Mouse (Mus musculus) layer of hippocampus, adult 18-20 months (tissue): ENCODE measurements around the gene Gsdma. TPM values are rescaled to one million over a fixed set of nuclear protein-coding genes. Genes with fewer than 3 reads are reported as not detected.
"Not testable (repeated sequence)": the region's sequence is repeated elsewhere in the genome, so short reads cannot be mapped to it uniquely, and the experiment has no call there.

Experiments
- DNase-seq, 2 experiments: peaks; one replicate each; pipeline ENCODE4 v3.0.0; 2022; ENCODE audit warnings: low spot score in 2 of 2
- long read RNA-seq: library from polyadenylated mRNA; stranded (forward); transcript quantifications from one replicate; pipeline ENCODE4 v2.0.0, GENCODE M21; 2021
- total RNA-seq, 2 experiments: library from RNA; stranded (reverse); gene quantifications; 2 replicates each; pipeline ENCODE4 v1.2.3; 2021

The Gsdma gene
- total RNA-seq = not detected
- long read RNA-seq = 0 reads

DNA sequence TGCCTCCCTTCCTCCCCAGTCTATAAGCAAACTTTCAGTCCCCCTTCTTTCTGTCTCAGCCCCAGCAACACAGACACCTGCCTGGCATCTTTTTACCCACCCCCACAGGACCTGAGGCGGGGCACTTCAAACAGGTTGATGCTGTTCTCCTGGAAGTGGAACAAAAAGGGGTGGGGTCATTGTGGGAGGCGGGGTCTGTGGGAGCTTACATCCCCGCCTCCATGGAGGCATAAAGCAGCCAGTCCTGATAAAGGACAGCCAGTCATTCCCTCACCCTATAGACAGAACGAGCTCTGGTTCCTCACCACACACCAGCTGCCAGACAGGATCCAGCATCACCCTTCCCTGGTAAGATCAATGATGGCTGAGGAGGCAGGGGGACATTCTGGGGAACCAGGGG, at the start of gene Gsdma:
Gene Gsdma, plus strand, starts transcription at position 261 of the 400 bp plus-strand sequence.
- DNase-seq = no peak

DNA sequence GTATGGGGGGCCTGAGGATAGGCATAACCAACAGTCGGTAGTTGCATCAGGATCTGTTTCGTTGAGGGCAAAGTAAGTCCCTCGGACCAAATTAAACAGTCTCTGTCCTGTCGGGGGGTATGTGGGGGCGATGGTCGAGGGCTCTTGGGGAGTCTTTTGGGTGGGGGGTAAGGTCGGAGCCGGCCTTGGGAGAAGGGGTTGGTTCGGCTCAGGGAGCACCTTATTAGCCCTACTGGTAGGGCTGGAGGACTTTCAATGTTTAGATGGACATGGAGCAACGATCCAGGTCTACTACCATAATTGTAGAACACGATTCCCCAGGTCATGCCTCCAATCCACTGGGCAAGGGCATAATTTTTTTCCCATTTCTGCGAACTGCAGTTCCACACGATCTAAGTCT, 43.4 kb upstream of the Gsdma start:
- no peak for DNase-seq

DNA sequence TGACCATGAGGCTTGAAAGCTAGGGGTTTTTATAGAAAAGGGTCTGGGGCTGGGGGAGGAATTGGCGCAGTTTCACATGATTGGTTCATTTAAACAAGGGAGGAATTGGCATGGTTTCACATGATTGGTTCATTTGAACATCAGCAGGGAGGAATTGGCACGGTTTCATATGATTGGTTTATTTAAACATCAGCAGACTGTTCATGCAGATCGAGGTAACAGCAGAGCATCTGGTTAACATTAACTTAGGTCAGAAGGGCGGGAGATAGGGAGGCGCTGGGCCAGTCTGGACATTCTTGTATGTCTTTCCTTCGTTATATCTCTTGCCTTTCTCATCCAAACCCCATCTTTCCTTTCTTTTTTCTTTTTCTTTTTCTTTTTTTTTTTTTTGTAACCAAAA, 40.2 kb upstream of the Gsdma start:
- not testable (repeated sequence) for DNase-seq

DNA sequence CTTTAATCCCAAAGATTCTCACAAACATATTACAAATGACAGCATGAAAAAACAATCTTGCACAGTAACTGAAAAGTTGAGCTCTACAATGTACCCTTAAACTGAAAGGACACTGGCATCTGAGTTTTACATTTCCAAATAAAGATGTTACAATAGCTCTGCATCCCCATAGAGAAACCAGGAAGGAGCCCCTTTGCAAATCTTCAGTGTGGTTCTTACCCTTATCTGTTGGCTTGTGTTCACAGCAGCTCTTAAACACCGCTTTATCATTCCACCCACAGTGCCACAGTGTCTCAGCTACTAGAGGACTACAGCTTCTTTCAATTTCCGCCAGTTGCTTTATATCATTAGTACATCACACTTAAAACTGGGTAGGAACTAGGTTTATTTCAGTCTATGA, 39.8 kb upstream of the Gsdma start:
- DNase-seq = not testable (repeated sequence)

DNA sequence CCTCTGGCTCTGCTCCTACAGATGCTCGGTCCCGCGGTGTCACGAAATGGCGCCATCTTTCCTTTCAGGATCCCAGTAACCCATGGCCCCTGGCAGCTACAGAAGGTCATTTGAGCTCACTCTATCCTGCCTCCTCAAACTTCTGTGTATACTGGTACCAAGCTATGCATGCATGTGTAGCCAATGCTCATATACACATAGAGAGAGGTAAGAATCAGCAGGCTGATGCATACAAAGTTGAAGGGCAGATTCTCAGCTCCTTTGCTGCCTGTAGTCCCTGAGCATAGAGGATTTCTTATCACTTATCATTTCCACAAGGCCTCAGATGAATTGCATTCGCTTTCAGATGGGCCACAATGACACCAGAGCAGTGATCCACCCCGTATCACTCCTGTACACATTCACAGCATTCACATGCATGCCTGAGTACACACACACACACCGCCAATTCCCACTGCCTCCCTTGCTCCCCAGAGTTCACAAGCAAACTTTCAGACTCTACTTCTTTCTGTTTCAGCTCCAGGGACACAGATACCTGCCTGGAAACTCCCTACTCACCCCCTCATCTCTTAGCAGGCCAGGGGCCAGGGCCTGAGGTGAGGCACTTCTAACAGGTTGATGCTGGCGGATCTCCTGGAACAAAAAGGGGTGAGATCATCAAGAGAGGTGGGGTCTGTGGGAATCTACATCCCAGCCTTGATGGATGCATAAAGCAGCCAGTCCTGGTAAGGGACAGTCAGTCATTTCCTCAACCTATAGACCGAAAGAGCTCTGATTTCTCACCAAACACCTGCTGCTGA, 38.3 kb upstream of the Gsdma start, which contains the start of the genes Gm12355 and Gsdma3:
Gene Gm12355, minus strand, starts transcription at position 51 of the 800 bp plus-strand sequence.
Gene Gsdma3, plus strand, starts transcription at position 750 of the 800 bp plus-strand sequence.
- DNase-seq = no peak

DNA sequence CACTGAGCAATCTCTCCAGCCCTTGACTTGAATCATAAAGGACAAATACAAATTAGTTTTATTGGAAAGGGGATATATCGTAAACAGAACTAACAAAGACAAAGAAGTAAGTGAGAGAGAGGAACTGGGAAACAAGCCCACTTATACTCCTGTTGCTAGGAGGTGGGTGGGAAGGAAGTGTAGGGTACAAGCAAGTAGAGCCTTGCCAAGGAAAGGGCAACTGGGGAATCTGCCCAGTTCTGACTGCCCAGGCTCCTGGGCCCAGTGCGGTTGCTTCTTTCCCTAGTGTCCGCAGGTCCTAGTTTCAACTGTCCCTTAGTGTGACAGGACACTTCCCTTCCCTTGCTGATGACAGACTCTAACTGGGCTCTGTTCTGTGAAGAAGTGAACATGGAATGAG, 35.4 kb upstream of the Gsdma start:
- no peak for DNase-seq

DNA sequence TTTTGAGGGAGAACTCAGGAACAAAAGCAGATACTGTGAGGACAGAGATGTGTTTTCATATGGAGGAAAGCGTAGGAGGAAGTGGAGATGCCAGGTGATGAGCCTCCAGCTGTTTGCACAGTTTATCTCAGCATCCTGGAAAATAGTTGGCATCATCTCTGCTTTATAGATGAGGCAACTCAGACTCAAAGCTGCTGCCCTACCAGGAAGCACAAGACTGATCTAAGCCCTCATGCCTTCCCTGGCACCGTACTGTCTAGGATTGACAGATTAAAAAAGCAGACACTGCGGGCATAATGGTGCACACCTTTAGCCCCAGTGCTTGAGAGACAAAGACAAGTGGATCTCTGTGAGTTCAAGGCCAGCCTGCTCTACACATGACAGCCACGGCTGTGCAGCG, 33.5 kb upstream of the Gsdma start:
- no peak for DNase-seq

DNA sequence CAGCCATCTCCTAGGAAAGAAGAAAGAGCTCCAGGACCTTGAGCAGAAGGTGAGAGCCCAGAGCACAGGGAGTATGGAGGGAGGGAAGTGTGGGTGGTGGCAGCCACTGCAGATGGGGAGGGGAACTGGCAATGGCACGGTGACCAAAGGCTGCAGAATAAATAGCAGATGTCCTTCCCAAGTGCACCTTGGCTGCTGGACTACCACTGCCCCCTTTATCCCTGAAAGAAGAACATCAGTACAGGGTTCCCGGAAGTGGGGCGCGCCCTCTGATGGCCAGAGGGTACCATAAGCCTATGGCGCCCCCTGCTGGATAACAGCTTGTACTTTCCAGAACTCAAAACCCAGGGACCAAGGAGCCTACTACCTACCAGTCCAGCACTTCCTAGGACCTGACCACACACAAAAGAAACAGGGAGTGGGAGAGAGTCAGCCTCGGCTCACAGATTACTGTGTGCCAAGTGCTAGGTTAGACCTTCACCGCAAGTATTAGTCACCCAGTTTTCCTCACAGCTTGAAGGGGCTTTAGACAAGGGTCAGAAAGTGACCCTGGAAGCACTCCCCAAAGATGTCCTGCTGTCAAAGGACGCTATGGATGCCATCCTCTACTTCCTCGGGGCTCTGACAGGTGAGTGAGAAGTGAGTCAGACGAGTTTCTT, 28.7 kb upstream of the Gsdma start:
- DNase-seq = peak in 1 of 2 experiments; percentile 4

DNA sequence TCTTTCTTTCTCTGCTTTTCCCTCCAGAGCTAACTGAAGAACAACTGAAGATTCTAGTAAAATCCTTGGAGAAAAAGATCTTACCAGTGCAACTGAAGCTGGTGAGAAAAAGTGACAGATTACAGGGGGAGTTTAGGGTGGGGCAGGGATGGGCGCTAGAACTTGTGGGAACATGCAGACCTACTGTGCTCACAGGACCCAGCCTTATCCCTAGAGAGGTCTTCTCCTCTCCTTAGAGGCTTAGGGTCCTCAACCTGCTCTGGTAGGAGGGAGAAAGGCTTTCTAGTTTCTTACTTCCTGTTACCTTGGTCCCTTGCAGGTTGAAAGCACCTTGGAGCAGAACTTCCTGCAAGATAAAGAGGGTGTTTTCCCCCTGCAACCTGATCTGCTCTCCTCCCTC, 26.6 kb upstream of the Gsdma start:
- DNase-seq = no peak

GRCm38 (mm10) chr11:98640091-98640490, 24.1 kb upstream of the Gsdma start:
- DNase-seq = no peak

DNA sequence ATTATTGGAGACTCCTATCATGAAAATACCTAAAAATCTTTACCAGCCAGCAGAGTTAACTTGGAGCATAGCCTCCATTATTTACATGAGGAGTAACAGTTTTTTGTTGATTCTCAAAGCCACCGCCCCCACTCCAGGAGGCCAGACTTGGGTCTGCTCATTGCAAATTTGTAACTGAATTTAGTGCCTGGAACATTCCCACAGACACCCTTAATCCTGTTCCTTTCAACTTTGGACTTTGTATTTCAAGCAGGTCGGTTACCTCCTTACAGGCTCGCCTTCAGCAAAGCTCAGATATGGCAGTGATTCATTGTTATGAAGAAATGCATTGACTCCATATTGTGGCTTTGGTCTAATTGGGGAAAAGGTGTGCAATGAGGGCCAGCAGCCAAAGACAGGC, 19.4 kb upstream of the Gsdma start:
- DNase-seq = no peak

- no peak for DNase-seq
Measured at GRCm38 (mm10) chr11:98645946-98646345, 18.2 kb upstream of the Gsdma start.

DNA sequence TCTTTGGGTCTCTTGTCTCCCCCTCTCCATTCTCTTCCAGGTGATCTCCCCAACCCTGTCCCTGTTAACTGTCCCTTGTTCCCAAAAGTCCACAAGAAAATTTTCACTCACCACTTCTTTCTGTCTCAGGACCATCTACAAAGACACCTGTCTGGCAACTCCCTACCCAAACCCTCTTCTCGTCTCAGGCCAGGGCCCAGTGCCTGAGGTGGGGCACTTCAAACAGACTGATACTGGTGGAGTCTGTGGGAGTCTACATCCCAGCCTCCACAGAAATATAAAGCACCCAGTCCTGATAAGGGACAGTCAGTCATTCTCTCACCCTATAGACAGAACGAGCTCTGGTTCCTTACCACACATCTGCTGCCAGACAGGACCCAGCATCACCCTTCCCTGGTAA, 17.7 kb upstream of the Gsdma start, which contains the start of gene Gsdma2:
Gene Gsdma2, plus strand, starts transcription at position 301 of the 400 bp plus-strand sequence.
- no peak for DNase-seq

DNA sequence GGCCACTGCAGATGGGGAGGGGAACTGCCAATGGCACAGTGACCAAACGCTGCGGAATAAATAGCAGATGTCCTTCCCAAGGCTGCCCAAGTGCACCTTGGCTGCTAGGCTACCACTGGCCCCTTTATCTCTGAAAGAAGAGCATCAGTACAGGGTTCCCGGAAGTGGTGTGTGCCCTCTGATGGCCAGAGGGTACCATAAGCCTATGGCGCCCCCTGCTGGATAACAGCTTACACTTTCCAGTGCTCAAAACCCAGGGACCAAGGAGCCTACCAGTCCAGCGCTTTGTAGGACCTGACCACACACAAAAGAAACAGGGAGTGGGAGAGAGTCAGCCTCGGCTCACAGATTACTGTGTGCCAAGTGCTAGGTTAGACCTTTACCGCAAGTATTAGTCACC, 9.1 kb upstream of the Gsdma start:
- peak in 1 of 2 experiments; percentile 28 for DNase-seq

DNA sequence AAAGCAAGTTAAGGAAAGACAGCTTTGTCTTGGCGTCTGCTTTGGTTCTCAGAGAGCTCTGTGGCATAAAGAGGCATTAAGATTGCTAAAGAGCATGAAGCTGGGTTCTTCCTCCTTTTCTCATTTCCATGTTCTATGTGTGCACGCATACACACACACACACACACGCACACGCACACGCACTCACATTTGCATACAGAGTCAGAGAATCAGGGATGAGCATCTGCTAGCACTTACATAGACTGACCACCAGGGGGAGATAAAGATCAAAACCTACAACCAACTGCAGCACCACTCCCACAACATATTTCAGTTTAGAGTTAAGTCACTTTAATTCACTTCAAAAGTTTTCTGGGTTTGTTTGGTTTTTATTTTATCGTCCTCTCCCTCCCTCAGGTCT, 3.6 kb upstream of the Gsdma start:
- DNase-seq = peak; percentile 25 to 73

GRCm38 (mm10) chr11:98668984-98669383, 4.8 kb downstream of the Gsdma start:
- DNase-seq = no peak

GRCm38 (mm10) chr11:98671284-98671815, 7.2 kb downstream of the Gsdma start:
- no peak for DNase-seq

DNA sequence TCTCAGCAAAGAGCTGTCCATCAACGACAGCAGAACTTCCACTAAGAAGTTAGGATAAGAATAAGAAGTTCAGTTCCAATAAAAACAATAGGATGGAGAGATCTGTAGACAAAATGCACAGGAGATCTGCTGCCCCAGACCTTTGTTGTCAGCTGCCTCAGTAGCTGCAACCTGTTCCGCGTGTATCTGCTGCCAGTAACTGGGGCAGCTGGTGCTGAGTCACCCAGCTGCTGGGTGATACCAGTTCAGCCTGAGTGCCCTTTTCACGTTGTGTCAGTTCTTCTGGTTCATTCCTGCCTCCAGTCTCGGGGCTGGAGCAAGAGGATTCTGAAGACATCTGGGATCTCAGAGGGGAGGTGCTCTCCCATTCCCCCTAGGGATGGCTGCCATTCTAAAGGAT, 7.7 kb downstream of the Gsdma start:
- DNase-seq = no peak

DNA sequence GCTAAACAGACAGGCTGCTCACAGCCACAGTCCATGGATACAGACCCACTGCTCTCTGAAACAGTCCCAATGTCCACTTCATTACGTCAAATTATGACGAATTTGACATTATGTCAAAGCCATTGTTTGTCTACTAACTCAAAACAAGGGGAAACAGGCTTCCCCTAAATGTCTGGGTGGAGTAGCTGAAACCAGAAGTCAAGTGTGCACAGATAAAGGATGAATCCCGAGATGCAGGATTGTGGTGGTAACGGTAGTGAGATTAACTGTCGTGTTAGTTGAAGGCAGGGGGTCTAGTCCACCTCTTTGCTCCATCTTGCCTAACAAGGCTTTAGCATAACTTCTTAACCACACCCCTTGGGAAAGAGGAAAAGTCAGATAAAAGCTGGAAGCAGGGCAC, 8.3 kb downstream of the Gsdma start:
- DNase-seq = no peak

DNA sequence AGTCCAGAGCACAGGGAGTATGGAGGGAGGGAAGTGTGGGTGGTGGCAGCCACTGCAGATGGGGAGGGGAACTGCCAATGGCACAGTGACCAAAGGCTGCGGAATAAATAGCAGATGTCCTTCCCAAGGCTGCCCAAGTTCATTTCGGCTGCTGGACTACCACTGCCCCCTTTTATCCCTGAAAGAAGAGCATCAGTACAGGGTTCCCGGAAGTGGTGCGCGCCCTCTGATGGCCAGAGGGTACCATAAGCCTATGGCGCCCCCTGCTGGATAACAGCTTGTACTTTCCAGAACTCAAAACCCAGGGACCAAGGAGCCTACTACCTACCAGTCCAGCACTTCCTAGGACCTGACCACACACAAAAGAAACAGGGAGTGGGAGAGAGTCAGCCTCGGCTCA, 9.0 kb downstream of the Gsdma start:
- peak in 1 of 2 experiments; percentile 70 for DNase-seq

DNA sequence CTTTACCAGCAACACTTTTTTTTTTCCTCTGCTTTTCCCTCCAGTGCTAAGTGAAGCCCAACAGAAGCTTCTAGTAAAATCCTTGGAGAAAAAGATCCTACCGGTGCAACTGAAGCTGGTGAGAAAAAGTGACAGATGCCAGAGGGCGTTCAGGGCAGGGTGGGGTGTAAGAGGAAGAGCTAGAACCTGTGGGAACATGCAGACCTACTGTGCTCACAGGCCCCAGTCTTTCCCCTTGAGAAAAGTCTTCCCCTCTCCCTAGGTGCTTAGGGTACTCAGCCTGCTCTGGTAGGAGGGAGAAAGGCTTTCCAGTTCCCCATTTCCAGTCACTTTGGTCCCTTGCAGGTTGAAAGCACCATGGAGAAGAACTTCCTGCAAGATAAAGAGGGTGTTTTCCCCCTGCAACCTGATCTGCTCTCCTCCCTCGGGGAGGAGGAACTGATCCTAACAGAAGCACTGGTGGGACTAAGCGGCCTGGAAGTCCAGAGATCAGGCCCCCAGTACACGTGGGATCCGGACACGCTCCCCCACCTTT, 11.7 kb downstream of the Gsdma start:
- no peak for DNase-seq

DNA sequence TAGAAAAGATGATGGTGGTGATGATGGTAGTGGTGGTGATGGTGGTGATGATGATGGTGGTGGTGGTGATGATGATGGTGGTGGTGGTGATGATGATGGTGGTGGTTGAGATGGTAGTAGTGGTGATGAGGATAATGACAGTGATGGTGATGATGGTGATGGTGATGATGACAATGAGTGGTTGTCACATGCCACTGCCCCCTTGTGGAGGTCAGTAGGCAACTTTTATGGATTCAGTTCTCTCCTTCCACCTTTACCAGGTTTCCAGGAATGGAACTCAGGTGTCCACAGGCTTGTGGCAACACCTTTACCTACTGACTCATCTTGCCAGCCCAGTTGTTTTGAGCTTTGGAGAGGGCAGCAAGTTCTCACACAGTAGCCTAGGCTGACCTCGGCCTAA, 15.9 kb downstream of the Gsdma start:
- DNase-seq = no peak
